Mouse (Mus musculus): ENCODE measurements around the gene Cd300ld. TPM values are rescaled to one million over a fixed set of nuclear protein-coding genes. Genes with fewer than 3 reads are reported as not detected.

Gene Cd300ld
- total and polyA plus RNA-seq, 2 experiments from 2014 or later, result 0.15 to 0.58 TPM

DNA sequence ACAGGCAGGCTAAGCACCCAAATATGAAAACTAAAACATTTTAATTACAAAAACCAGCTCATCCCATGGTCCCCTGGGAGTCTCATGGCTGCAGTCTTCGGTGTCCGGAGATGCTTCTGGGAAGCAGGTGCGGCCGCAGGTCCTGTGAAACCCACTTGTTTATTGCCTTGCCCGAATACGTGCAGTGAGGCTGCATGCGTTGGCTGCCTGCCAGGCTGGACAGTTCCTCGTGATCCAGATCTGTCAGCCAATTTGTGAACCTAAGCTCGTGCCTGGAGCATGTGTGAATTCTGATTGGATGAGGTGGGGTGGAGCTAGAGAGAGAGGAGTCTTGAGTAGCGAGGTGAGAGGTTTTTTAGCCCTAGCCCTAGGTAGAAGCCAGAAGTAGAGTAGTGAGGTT, 17.0 kb downstream of the Cd300ld start:
- Histone ChIP-seq H3K9me3 (ENCODE audit: low read length) (no peaks in the 10 kb centered on the region), H3K4me1 (ENCODE audit: insufficient read depth, low read length) (no peaks in the 10 kb centered on the region), H3K27me3 (ENCODE audit: insufficient read depth, low read length) (no peaks in the 10 kb centered on the region), H3K4me3 (ENCODE audit: low read length) (no peak overlapping the region), H3K27ac (no peak overlapping the region), H3K9ac (replicated peaks; ENCODE audit: low read length) (no peak overlapping the region), H3K4me2 (ENCODE audit: low read depth, low read length) (no peak overlapping the region), H3K36me3 (ENCODE audit: insufficient read depth, low read length) (no peaks in the 10 kb centered on the region)
- TF ChIP-seq CTCF (IDR thresholded peaks at IDR 0.05; ENCODE audit: low read depth), result no peak
- WGBS, result 76% methylated on average over 10 of the region's 10 CpGs
- peak; percentile 14 for DNase-seq (ENCODE audit: low spot score)
- no peak for ATAC-seq

DNA sequence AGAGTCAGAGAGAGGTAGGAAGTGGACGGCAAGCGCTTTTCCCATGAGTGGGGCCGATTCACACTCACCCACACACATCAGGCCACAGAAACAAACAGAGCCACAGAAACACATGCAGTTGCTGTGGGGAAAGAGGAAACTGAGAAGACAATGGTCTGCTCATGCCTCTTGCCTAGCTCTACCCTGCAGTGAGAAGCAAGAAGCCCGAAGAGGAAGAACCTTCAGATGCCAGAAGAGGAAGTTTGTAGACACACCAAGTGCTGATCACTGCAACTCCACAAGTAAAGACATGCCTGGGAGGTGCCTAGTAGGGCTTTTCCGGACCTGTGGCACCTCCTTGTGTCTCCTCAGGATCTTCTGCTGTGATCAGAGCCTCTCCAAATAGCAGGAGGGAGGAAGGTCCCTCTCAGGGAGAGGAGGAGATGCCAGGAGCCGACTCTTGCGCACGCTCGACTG, 20.9 kb downstream of the Cd300ld start, which contains the start of gene Cd300c:
Cd300c (minus strand) TSS at position 406 of the 456 bp plus-strand sequence.
- no peaks in the 10 kb centered on the region for H3K4me1 ChIP-seq (ENCODE audit: insufficient read depth, low read length)

GRCm38 (mm10) chr11:114965182-114965828, 24.4 kb downstream of the Cd300ld start:
- H3K4me3 ChIP-seq (ENCODE audit: low read length), result no peak overlapping the region
- H3K36me3 ChIP-seq (ENCODE audit: insufficient read depth, low read length), result no peaks in the 10 kb centered on the region
- TF ChIP-seq CTCF (IDR thresholded peaks at IDR 0.05; ENCODE audit: low read depth), result no peak
- DNase-seq (ENCODE audit: low spot score) (no peak), ATAC-seq (no peak)
- no peak overlapping the region for H3K9ac ChIP-seq (replicated peaks; ENCODE audit: low read length)
- H3K9me3 ChIP-seq (ENCODE audit: low read length), result no peaks in the 10 kb centered on the region
- no peak overlapping the region for H3K27ac ChIP-seq
- H3K4me1 ChIP-seq (ENCODE audit: insufficient read depth, low read length), result no peaks in the 10 kb centered on the region
- H3K27me3 ChIP-seq (ENCODE audit: insufficient read depth, low read length), result no peaks in the 10 kb centered on the region
- no peak overlapping the region for H3K4me2 ChIP-seq (ENCODE audit: low read depth, low read length)
- WGBS, result 62% methylated on average over 3 of the region's 3 CpGs

More for the DNA sequence above, 20.9 kb downstream of the Cd300ld start, which contains the start of gene Cd300c:
- no peaks in the 10 kb centered on the region for H3K9me3 ChIP-seq (ENCODE audit: low read length)
- H3K9ac ChIP-seq (replicated peaks; ENCODE audit: low read length), result no peak within 1 kb of the TSS
- H3K4me2 ChIP-seq (ENCODE audit: low read depth, low read length), result no peak within 1 kb of the TSS
- ATAC-seq (no peak), DNase-seq (ENCODE audit: low spot score) (no peak)
- no peak within 1 kb of the TSS for H3K4me3 ChIP-seq (ENCODE audit: low read length)
- no peak for TF ChIP-seq CTCF (IDR thresholded peaks at IDR 0.05; ENCODE audit: low read depth)
- no peaks in the 10 kb centered on the region for H3K27me3 ChIP-seq (ENCODE audit: insufficient read depth, low read length)
- no peak within 1 kb of the TSS for H3K27ac ChIP-seq
- 80% methylated on average over 9 of the region's 9 CpGs for WGBS
- H3K36me3 ChIP-seq (ENCODE audit: insufficient read depth, low read length), result no peaks in the 10 kb centered on the region

- H3K9me3 ChIP-seq (ENCODE audit: low read length), result no peaks in the 10 kb centered on the region
- no peak overlapping the region for H3K27ac ChIP-seq
- no peak for TF ChIP-seq CTCF (IDR thresholded peaks at IDR 0.05; ENCODE audit: low read depth)
- H3K4me3 ChIP-seq (ENCODE audit: low read length), result no peak overlapping the region
- no peaks in the 10 kb centered on the region for H3K4me1 ChIP-seq (ENCODE audit: insufficient read depth, low read length)
- no peak for DNase-seq (ENCODE audit: low spot score)
- no peak overlapping the region for H3K9ac ChIP-seq (replicated peaks; ENCODE audit: low read length)
- ATAC-seq, result no peak
- H3K36me3 ChIP-seq (ENCODE audit: insufficient read depth, low read length), result no peaks in the 10 kb centered on the region
- no peak overlapping the region for H3K4me2 ChIP-seq (ENCODE audit: low read depth, low read length)
- no peaks in the 10 kb centered on the region for H3K27me3 ChIP-seq (ENCODE audit: insufficient read depth, low read length)
- 60% methylated on average over 1 of the region's 1 CpGs for WGBS
These were observed 29.4 kb downstream of the Cd300ld start for GRCm38 (mm10) chr11:114960369-114960768.

DNA sequence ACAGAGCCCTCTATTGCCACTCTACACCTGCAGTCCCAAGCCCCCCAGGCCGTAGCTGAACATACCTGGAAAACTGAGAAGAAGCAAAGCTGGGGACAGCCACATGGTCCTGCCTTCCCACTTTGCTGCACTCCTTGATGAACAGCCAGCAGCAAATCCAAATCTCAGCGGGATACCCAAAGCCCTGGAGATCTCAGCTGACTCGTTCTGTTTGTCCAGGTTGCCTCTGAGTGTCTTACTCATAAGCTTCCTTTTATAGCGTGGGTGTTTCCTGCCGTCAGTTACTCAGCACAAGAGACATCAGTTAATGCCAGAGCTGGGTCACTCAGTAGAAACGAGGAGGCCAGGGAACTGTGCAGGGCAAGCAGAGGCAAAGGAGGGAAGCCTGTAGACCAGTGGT, 55.6 kb downstream of the Cd300ld start, which contains the start of gene Cd300lb:
Cd300lb (minus strand) TSS at position 243 of the 400 bp plus-strand sequence.
- no peak within 1 kb of the TSS for H3K27ac ChIP-seq
- H3K27me3 ChIP-seq (ENCODE audit: insufficient read depth, low read length), result no peaks in the 10 kb centered on the region
- H3K4me1 ChIP-seq (ENCODE audit: insufficient read depth, low read length), result no peaks in the 10 kb centered on the region
- H3K4me3 ChIP-seq (ENCODE audit: low read length), result no peak within 1 kb of the TSS
- no peak within 1 kb of the TSS for H3K4me2 ChIP-seq (ENCODE audit: low read depth, low read length)
- no peaks in the 10 kb centered on the region for H3K36me3 ChIP-seq (ENCODE audit: insufficient read depth, low read length)
- H3K9ac ChIP-seq (replicated peaks; ENCODE audit: low read length), result no peak within 1 kb of the TSS
- no peak for TF ChIP-seq CTCF (IDR thresholded peaks at IDR 0.05; ENCODE audit: low read depth)
- H3K9me3 ChIP-seq (ENCODE audit: low read length), result no peaks in the 10 kb centered on the region
- no peak for DNase-seq (ENCODE audit: low spot score)
- WGBS, result 60% methylated on average over 6 of the region's 6 CpGs
- no peak for ATAC-seq

GRCm38 (mm10) chr11:114933591-114933990, 56.1 kb downstream of the Cd300ld start:
- Histone ChIP-seq H3K36me3 (ENCODE audit: insufficient read depth, low read length) (no peaks in the 10 kb centered on the region), H3K27ac (no peak overlapping the region), H3K4me1 (ENCODE audit: insufficient read depth, low read length) (no peaks in the 10 kb centered on the region), H3K9me3 (ENCODE audit: low read length) (no peaks in the 10 kb centered on the region), H3K9ac (replicated peaks; ENCODE audit: low read length) (no peak overlapping the region), H3K4me3 (ENCODE audit: low read length) (no peak overlapping the region), H3K4me2 (ENCODE audit: low read depth, low read length) (no peak overlapping the region), H3K27me3 (ENCODE audit: insufficient read depth, low read length) (no peaks in the 10 kb centered on the region)
- no peak for TF ChIP-seq CTCF (IDR thresholded peaks at IDR 0.05; ENCODE audit: low read depth)
- DNase-seq (ENCODE audit: low spot score) (no peak), ATAC-seq (no peak)
- WGBS, result 86% methylated on average over 4 of the region's 4 CpGs

Other genes starting within 250 kb of the Cd300ld start
- 7.4 and 13.5 TPM in 2 replicates for gene Kif19a, start 224.5 kb downstream of the Cd300ld start, total RNA-seq (2014; rRNA removed)
- 0.99 and 1.6 TPM in 2 replicates for gene Kif19a, start 224.5 kb downstream of the Cd300ld start, polyA plus RNA-seq (2015; fragmentation: Nextera tagmentation; extraction: Ambion mirVana)
- 84.6 and 94.0 TPM in 2 replicates for gene Btbd17, start 194.0 kb downstream of the Cd300ld start, total RNA-seq (2014; rRNA removed)
- gene Btbd17, start 194.0 kb downstream of the Cd300ld start, polyA plus RNA-seq (2015; fragmentation: Nextera tagmentation; extraction: Ambion mirVana), result 30.4 and 31.1 TPM in 2 replicates
- gene Gpr142, start 191.0 kb downstream of the Cd300ld start, total RNA-seq (2014; rRNA removed), result 0.58 TPM in 1 of 2 replicates, not detected in the other
- gene Gpr142, start 191.0 kb downstream of the Cd300ld start, polyA plus RNA-seq (2015; fragmentation: Nextera tagmentation; extraction: Ambion mirVana), result not detected in 2 replicates
- gene Gprc5c, start 138.8 kb downstream of the Cd300ld start, total RNA-seq (2014; rRNA removed), result 12.8 and 14.1 TPM in 2 replicates
- 7.5 and 7.8 TPM in 2 replicates for gene Gprc5c, start 138.8 kb downstream of the Cd300ld start, polyA plus RNA-seq (2015; fragmentation: Nextera tagmentation; extraction: Ambion mirVana)
- gene Cd300a, start 99.9 kb downstream of the Cd300ld start, total RNA-seq (2014; rRNA removed), result 1.1 and 2.6 TPM in 2 replicates
- gene Cd300a, start 99.9 kb downstream of the Cd300ld start, polyA plus RNA-seq (2015; fragmentation: Nextera tagmentation; extraction: Ambion mirVana), result 1.4 and 1.5 TPM in 2 replicates
- 0.37 TPM in 1 of 2 replicates, not detected in the other for gene Cd300lb, start 55.5 kb downstream of the Cd300ld start, total RNA-seq (2014; rRNA removed)
- 0.08 TPM in 1 of 2 replicates, not detected in the other for gene Cd300lb, start 55.5 kb downstream of the Cd300ld start, polyA plus RNA-seq (2015; fragmentation: Nextera tagmentation; extraction: Ambion mirVana)
- gene Cd300c, start 20.8 kb downstream of the Cd300ld start, total RNA-seq (2014; rRNA removed), result not detected in 2 replicates
- gene Cd300c, start 20.8 kb downstream of the Cd300ld start, polyA plus RNA-seq (2015; fragmentation: Nextera tagmentation; extraction: Ambion mirVana), result not detected in 2 replicates
- gene Cd300c2, start 12.0 kb upstream of the Cd300ld start, total RNA-seq (2014; rRNA removed), result 0.61 and 2.1 TPM in 2 replicates
- 2.5 and 3.0 TPM in 2 replicates for gene Cd300c2, start 12.0 kb upstream of the Cd300ld start, polyA plus RNA-seq (2015; fragmentation: Nextera tagmentation; extraction: Ambion mirVana)
- not detected in 2 replicates for gene Cd300ld2, start 26.3 kb upstream of the Cd300ld start, total RNA-seq (2014; rRNA removed)
- gene Cd300ld2, start 26.3 kb upstream of the Cd300ld start, polyA plus RNA-seq (2015; fragmentation: Nextera tagmentation; extraction: Ambion mirVana), result not detected in 2 replicates
- gene Cd300ld4, start 37.1 kb upstream of the Cd300ld start, total RNA-seq (2014; rRNA removed), result not detected in 2 replicates
- gene Cd300ld4, start 37.1 kb upstream of the Cd300ld start, polyA plus RNA-seq (2015; fragmentation: Nextera tagmentation; extraction: Ambion mirVana), result not detected in 2 replicates
- not detected in 2 replicates for gene Cd300ld5, start 47.8 kb upstream of the Cd300ld start, total RNA-seq (2014; rRNA removed)
- not detected in 2 replicates for gene Cd300ld5, start 47.8 kb upstream of the Cd300ld start, polyA plus RNA-seq (2015; fragmentation: Nextera tagmentation; extraction: Ambion mirVana)
- not detected in 2 replicates for gene Cd300ld3, start 58.5 kb upstream of the Cd300ld start, total RNA-seq (2014; rRNA removed)
- gene Cd300ld3, start 58.5 kb upstream of the Cd300ld start, polyA plus RNA-seq (2015; fragmentation: Nextera tagmentation; extraction: Ambion mirVana), result not detected in 2 replicates
- gene Cd300e, start 72.3 kb upstream of the Cd300ld start, total RNA-seq (2014; rRNA removed), result not detected in 2 replicates
- gene Cd300e, start 72.3 kb upstream of the Cd300ld start, polyA plus RNA-seq (2015; fragmentation: Nextera tagmentation; extraction: Ambion mirVana), result 0.09 and 0.14 TPM in 2 replicates
- 1.2 TPM in 2 replicates for gene Rab37, start 101.5 kb upstream of the Cd300ld start, total RNA-seq (2014; rRNA removed)
- 1.2 and 1.3 TPM in 2 replicates for gene Rab37, start 101.5 kb upstream of the Cd300ld start, polyA plus RNA-seq (2015; fragmentation: Nextera tagmentation; extraction: Ambion mirVana)
- gene Cd300lf, start 144.1 kb upstream of the Cd300ld start, total RNA-seq (2014; rRNA removed), result not detected in 2 replicates
- gene Cd300lf, start 144.1 kb upstream of the Cd300ld start, polyA plus RNA-seq (2015; fragmentation: Nextera tagmentation; extraction: Ambion mirVana), result 0.23 and 0.37 TPM in 2 replicates
- gene Slc9a3r1, start 173.4 kb upstream of the Cd300ld start, total RNA-seq (2014; rRNA removed), result 72.6 and 76.9 TPM in 2 replicates
- 91.8 and 98.2 TPM in 2 replicates for gene Slc9a3r1, start 173.4 kb upstream of the Cd300ld start, polyA plus RNA-seq (2015; fragmentation: Nextera tagmentation; extraction: Ambion mirVana)
- 6.4 and 11.1 TPM in 2 replicates for gene Tmem104, start 197.6 kb upstream of the Cd300ld start, total RNA-seq (2014; rRNA removed)
- gene Tmem104, start 197.6 kb upstream of the Cd300ld start, polyA plus RNA-seq (2015; fragmentation: Nextera tagmentation; extraction: Ambion mirVana), result 10.1 and 13.5 TPM in 2 replicates
- 17.3 and 27.8 TPM in 2 replicates for gene Nat9, start 197.9 kb upstream of the Cd300ld start, total RNA-seq (2014; rRNA removed)
- 17.3 and 22.2 TPM in 2 replicates for gene Nat9, start 197.9 kb upstream of the Cd300ld start, polyA plus RNA-seq (2015; fragmentation: Nextera tagmentation; extraction: Ambion mirVana)

Data from hindbrain, postnatal 0 days (tissue).